Mouse (Mus musculus): ENCODE data around the gene Ttc7b. TPM values are rescaled to one million over a fixed set of nuclear protein-coding genes. Genes with fewer than 3 reads are reported as not detected.
A peak's percentile ranks its signal among the peaks of the same experiment; 100 is the strongest.

Ttc7b gene
- 144 and 149 TPM in 2 replicates for polyA plus RNA-seq (2012; rRNA removed)

- Histone ChIP-seq H3K4me1 (ENCODE audit: control insufficient read depth, insufficient read depth, low read length) (peaks cover 25% of the 10 kb centered on the region), H3K4me3 (replicated peaks; ENCODE audit: insufficient read depth, low read depth, low read length) (peak within 1 kb of the TSS; percentile 71), H3K27me3 (ENCODE audit: control insufficient read depth, insufficient read depth, low read length) (no peaks in the 10 kb centered on the region), H3K27ac (ENCODE audit: insufficient read depth, low read length) (peak within 1 kb of the TSS; percentile 92)
- peak; percentile 69 to 76 for DNase-seq
- TF ChIP-seq POLR2A (IDR thresholded peaks at IDR 0.05; ENCODE audit: borderline replicate concordance, insufficient read depth, low read length) = no peak
- peak; percentile 24; the same call in 1 of the 2 replicates for TF ChIP-seq CTCF (IDR thresholded peaks at IDR 0.05; ENCODE audit: borderline replicate concordance, insufficient read depth, low read depth, low read length)
- WGBS = 2% methylated on average over 42 of the region's 42 CpGs
These were observed at the start of gene Ttc7b for GRCm38 (mm10) chr12:100520794-100521186. Gene Ttc7b (minus strand): TSS chr12:100520826.

GRCm38 (mm10) chr12:100568831-100569230 lies 48.2 kb upstream of the Ttc7b start:
- no peaks in the 10 kb centered on the region for H3K27me3 ChIP-seq (ENCODE audit: control insufficient read depth, insufficient read depth, low read length)
- H3K27ac ChIP-seq (ENCODE audit: insufficient read depth, low read length) = no peak overlapping the region
- H3K4me3 ChIP-seq (replicated peaks; ENCODE audit: insufficient read depth, low read depth, low read length) = no peak overlapping the region
- DNase-seq = no peak
- WGBS = 76% methylated on average over 7 of the region's 7 CpGs
- no peaks in the 10 kb centered on the region for H3K4me1 ChIP-seq (ENCODE audit: control insufficient read depth, insufficient read depth, low read length)
- TF ChIP-seq CTCF (IDR thresholded peaks at IDR 0.05; ENCODE audit: borderline replicate concordance, insufficient read depth, low read depth, low read length) (no peak), POLR2A (IDR thresholded peaks at IDR 0.05; ENCODE audit: borderline replicate concordance, insufficient read depth, low read length) (no peak)

GRCm38 (mm10) chr12:100568105-100568504 lies 47.5 kb upstream of the Ttc7b start:
- H3K4me1 ChIP-seq (ENCODE audit: control insufficient read depth, insufficient read depth, low read length) = no peaks in the 10 kb centered on the region
- TF ChIP-seq POLR2A (IDR thresholded peaks at IDR 0.05; ENCODE audit: borderline replicate concordance, insufficient read depth, low read length) = no peak
- no peak for TF ChIP-seq CTCF (IDR thresholded peaks at IDR 0.05; ENCODE audit: borderline replicate concordance, insufficient read depth, low read depth, low read length)

GRCm38 (mm10) chr12:100567627-100568026 lies 47.0 kb upstream of the Ttc7b start:
- Histone ChIP-seq H3K4me1 (ENCODE audit: control insufficient read depth, insufficient read depth, low read length) (no peaks in the 10 kb centered on the region), H3K27me3 (ENCODE audit: control insufficient read depth, insufficient read depth, low read length) (no peaks in the 10 kb centered on the region), H3K4me3 (replicated peaks; ENCODE audit: insufficient read depth, low read depth, low read length) (no peak overlapping the region), H3K27ac (ENCODE audit: insufficient read depth, low read length) (no peak overlapping the region)
- 82% methylated on average over 3 of the region's 3 CpGs for WGBS
- no peak for TF ChIP-seq POLR2A (IDR thresholded peaks at IDR 0.05; ENCODE audit: borderline replicate concordance, insufficient read depth, low read length)
- TF ChIP-seq CTCF (IDR thresholded peaks at IDR 0.05; ENCODE audit: borderline replicate concordance, insufficient read depth, low read depth, low read length) = no peak
- no peak for DNase-seq

More at GRCm38 (mm10) chr12:100568105-100568504, 47.5 kb upstream of the Ttc7b start:
- Histone ChIP-seq H3K27ac (ENCODE audit: insufficient read depth, low read length) (no peak overlapping the region), H3K27me3 (ENCODE audit: control insufficient read depth, insufficient read depth, low read length) (no peaks in the 10 kb centered on the region), H3K4me3 (replicated peaks; ENCODE audit: insufficient read depth, low read depth, low read length) (no peak overlapping the region)
- DNase-seq = no peak
- 86% methylated on average over 6 of the region's 6 CpGs for WGBS

- Histone ChIP-seq H3K4me1 (ENCODE audit: control insufficient read depth, insufficient read depth, low read length) (no peaks in the 10 kb centered on the region), H3K27ac (ENCODE audit: insufficient read depth, low read length) (no peak overlapping the region), H3K27me3 (ENCODE audit: control insufficient read depth, insufficient read depth, low read length) (no peaks in the 10 kb centered on the region), H3K4me3 (replicated peaks; ENCODE audit: insufficient read depth, low read depth, low read length) (no peak overlapping the region)
- DNase-seq = no peak
- WGBS = 87% methylated on average over 6 of the region's 6 CpGs
- TF ChIP-seq POLR2A (IDR thresholded peaks at IDR 0.05; ENCODE audit: borderline replicate concordance, insufficient read depth, low read length) = no peak
These were observed 33.0 kb upstream of the Ttc7b start for GRCm38 (mm10) chr12:100553675-100554074.

- no peaks in the 10 kb centered on the region for H3K27me3 ChIP-seq (ENCODE audit: control insufficient read depth, insufficient read depth, low read length)
- DNase-seq = no peak
- no peak overlapping the region for H3K4me3 ChIP-seq (replicated peaks; ENCODE audit: insufficient read depth, low read depth, low read length)
- 100% methylated on average over 1 of the region's 1 CpGs for WGBS
- H3K4me1 ChIP-seq (ENCODE audit: control insufficient read depth, insufficient read depth, low read length) = no peaks in the 10 kb centered on the region
- H3K27ac ChIP-seq (ENCODE audit: insufficient read depth, low read length) = no peak overlapping the region
- TF ChIP-seq CTCF (IDR thresholded peaks at IDR 0.05; ENCODE audit: borderline replicate concordance, insufficient read depth, low read depth, low read length) = no peak
These were observed 31.3 kb upstream of the Ttc7b start for GRCm38 (mm10) chr12:100551972-100552371.

GRCm38 (mm10) chr12:100544194-100544567 lies 23.6 kb upstream of the Ttc7b start:
- H3K27ac ChIP-seq (ENCODE audit: insufficient read depth, low read length) = no peak overlapping the region
- no peak overlapping the region for H3K4me3 ChIP-seq (replicated peaks; ENCODE audit: insufficient read depth, low read depth, low read length)
- TF ChIP-seq CTCF (IDR thresholded peaks at IDR 0.05; ENCODE audit: borderline replicate concordance, insufficient read depth, low read depth, low read length) (no peak), POLR2A (IDR thresholded peaks at IDR 0.05; ENCODE audit: borderline replicate concordance, insufficient read depth, low read length) (no peak)
- no peaks in the 10 kb centered on the region for H3K27me3 ChIP-seq (ENCODE audit: control insufficient read depth, insufficient read depth, low read length)
- H3K4me1 ChIP-seq (ENCODE audit: control insufficient read depth, insufficient read depth, low read length) = no peaks in the 10 kb centered on the region
- no peak for DNase-seq
- 96% methylated on average over 4 of the region's 4 CpGs for WGBS

- Histone ChIP-seq H3K27me3 (ENCODE audit: control insufficient read depth, insufficient read depth, low read length) (no peaks in the 10 kb centered on the region), H3K4me1 (ENCODE audit: control insufficient read depth, insufficient read depth, low read length) (no peaks in the 10 kb centered on the region), H3K27ac (ENCODE audit: insufficient read depth, low read length) (no peak overlapping the region), H3K4me3 (replicated peaks; ENCODE audit: insufficient read depth, low read depth, low read length) (no peak overlapping the region)
- WGBS = 81% methylated on average over 6 of the region's 6 CpGs
- DNase-seq = no peak
- TF ChIP-seq CTCF (IDR thresholded peaks at IDR 0.05; ENCODE audit: borderline replicate concordance, insufficient read depth, low read depth, low read length) (no peak), POLR2A (IDR thresholded peaks at IDR 0.05; ENCODE audit: borderline replicate concordance, insufficient read depth, low read length) (no peak)
These were observed 23.0 kb upstream of the Ttc7b start for GRCm38 (mm10) chr12:100543437-100544193.

All from cerebellum, adult 2 months (tissue).